Mouse (Mus musculus): ENCODE measurements around the gene Plcl2.

Plcl2 gene

DNA sequence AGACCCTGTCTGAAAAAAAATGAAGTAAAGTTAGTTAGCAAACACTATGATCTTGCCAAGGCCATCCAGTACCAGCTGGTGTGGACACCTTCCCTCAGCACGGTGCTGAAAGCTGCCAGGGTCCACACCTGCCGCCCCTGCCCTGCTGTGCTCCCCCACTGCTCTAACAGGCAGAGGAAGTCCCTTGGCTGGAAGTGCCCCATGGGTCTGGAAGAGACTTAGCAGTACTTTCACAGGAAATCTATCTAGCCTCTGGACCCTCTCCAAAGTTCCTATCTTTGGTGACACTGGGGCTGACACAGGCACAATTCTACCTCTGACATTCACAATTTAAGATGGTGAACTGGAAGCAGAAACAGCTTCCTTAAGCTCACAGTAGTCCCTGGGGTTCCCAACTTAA, 227.9 kb downstream of the Plcl2 start:
- no peak for DNase-seq (ENCODE audit: low spot score)
